Mouse (Mus musculus): Measurements from ENCODE around the gene Gm11032.
"Not testable (repeated sequence)": the region's sequence is repeated elsewhere in the genome, so short reads cannot be mapped to it uniquely, and the experiment has no call there.

Gm11032 gene

GRCm38 (mm10) chr11:4627636-4628035, 7.8 kb downstream of the Gm11032 start:
- no peak for DNase-seq

- no peak for DNase-seq
Observed at GRCm38 (mm10) chr11:4629861-4630280, 10.0 kb downstream of the Gm11032 start.

- DNase-seq, result no peak
Observed at GRCm38 (mm10) chr11:4633420-4633819, 13.6 kb downstream of the Gm11032 start.

- no peak for DNase-seq
Observed at GRCm38 (mm10) chr11:4634395-4634794, 14.5 kb downstream of the Gm11032 start.

GRCm38 (mm10) chr11:4636782-4637342, 17.0 kb downstream of the Gm11032 start:
- peak; percentile 9 for DNase-seq

- peak; percentile 88 for DNase-seq
Observed at GRCm38 (mm10) chr11:4637534-4638234, 17.8 kb downstream of the Gm11032 start, which contains the start of gene Ascc2. Gene Ascc2 (plus strand): TSS chr11:4637747.

- DNase-seq, result no peak
Observed at GRCm38 (mm10) chr11:4638261-4638660, 18.4 kb downstream of the Gm11032 start.

- no peak for DNase-seq
Observed at GRCm38 (mm10) chr11:4641185-4641584, 21.3 kb downstream of the Gm11032 start.

- DNase-seq, result no peak
Observed at GRCm38 (mm10) chr11:4643722-4644121, 23.9 kb downstream of the Gm11032 start.

GRCm38 (mm10) chr11:4645180-4645579, 25.3 kb downstream of the Gm11032 start:
- not testable (repeated sequence) for DNase-seq

GRCm38 (mm10) chr11:4646409-4646808, 26.5 kb downstream of the Gm11032 start:
- no peak for DNase-seq

- no peak for DNase-seq
Observed at GRCm38 (mm10) chr11:4659818-4660217, 40.0 kb downstream of the Gm11032 start.

GRCm38 (mm10) chr11:4660309-4661025, 40.6 kb downstream of the Gm11032 start:
- DNase-seq, result no peak

- peak; percentile 28 for DNase-seq
Observed at GRCm38 (mm10) chr11:4661324-4661723, 41.5 kb downstream of the Gm11032 start.

- DNase-seq, result peak; percentile 30
Observed at GRCm38 (mm10) chr11:4661871-4662495, 42.1 kb downstream of the Gm11032 start.

GRCm38 (mm10) chr11:4662496-4662878, 42.6 kb downstream of the Gm11032 start:
- no peak for DNase-seq

All from layer of hippocampus, adult 9-11 months (tissue).